Mouse (Mus musculus) c-Kit-positive CD71-negative TER-119-negative erythroid progenitor cells, embryonic 14.5 days (primary cell): ENCODE measurements around the gene Olfr209.
"Not testable (repeated sequence)": the region's sequence is repeated elsewhere in the genome, so short reads cannot be mapped to it uniquely, and the experiment has no call there.

ENCODE experiments used
- DNase-seq: peaks from one replicate; pipeline ENCODE4 v3.0.0-alpha.2; 2013; ENCODE audit warnings: low read depth

Gene Olfr209

GRCm38 (mm10) chr16:59363893-59364292 lies at the start of gene Olfr209:
Olfr209 (minus strand) TSS chr16:59363993.
- no peak for DNase-seq

- DNase-seq = no peak
Measured at GRCm38 (mm10) chr16:59413475-59413874, 49.7 kb upstream of the Olfr209 start.

- no peak for DNase-seq
Measured at GRCm38 (mm10) chr16:59409800-59410199, 46.0 kb upstream of the Olfr209 start.

- DNase-seq = no peak
Measured at GRCm38 (mm10) chr16:59409341-59409748, 45.6 kb upstream of the Olfr209 start.

- no peak for DNase-seq
Measured at GRCm38 (mm10) chr16:59407032-59407431, 43.2 kb upstream of the Olfr209 start, which contains the start of gene Gabrr3. Gabrr3 (plus strand) TSS chr16:59407332.

DNA sequence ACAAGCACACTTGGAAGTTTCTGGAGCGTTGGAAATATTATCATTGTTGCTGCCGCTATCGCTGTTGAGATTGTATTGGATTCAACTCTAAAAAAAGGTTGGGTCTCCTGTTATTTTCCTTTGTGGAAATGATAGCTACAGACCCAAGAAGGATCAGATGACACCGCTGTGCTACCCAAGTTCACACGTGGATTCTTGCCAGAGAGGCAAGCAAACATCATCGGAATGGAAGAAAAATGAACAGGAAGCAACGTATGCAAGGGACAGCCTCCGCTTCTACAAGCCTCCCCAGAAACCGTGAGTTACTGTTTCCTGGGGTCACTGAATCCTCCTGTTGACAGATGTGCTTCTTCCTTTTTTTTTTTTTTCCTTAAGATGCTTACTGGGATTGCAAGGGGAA lies 41.0 kb upstream of the Olfr209 start:
- DNase-seq = no peak

GRCm38 (mm10) chr16:59403684-59404083 lies 39.9 kb upstream of the Olfr209 start:
- DNase-seq = peak; percentile 5

DNA sequence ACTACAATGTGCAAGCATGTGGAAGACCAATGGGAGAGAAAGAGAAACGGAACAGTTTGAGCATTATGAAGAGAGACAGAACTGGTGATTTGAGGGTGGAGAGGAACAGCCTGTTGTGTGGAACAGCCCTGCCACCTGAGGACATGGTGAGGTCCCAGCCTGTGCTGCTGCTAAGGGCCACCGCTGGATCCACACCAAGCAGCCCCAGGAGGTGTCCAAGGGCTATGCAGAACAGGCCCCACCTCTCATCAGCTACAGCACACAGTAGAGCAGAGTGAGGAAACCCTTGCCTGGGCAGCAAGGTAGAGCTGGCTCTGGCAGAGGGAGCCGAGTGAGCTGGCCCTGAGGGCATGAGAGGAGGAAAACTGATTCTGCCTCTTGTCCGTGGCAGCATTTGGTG lies 38.2 kb upstream of the Olfr209 start:
- DNase-seq = no peak

DNA sequence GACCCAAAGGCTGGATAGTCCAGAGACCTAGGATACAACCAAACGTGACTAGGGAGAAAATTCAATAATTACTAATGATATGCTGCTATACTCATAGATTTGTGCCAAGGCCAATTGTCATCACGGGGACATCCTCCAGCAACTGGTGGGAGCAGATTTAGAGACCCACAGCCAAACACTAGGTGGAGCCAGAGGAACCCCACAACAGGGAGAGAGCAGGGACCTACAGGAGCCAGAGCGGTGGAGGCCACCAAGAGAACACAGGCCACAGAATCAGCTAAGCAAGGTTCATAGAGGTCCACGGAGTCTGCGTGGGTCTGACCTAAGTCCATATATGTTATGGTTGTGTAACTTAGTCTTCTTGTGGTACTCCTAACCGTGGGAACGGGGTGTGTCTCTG lies 37.3 kb upstream of the Olfr209 start:
- no peak for DNase-seq

- DNase-seq = no peak
Measured at GRCm38 (mm10) chr16:59393300-59393699, 29.5 kb upstream of the Olfr209 start.

- DNase-seq = no peak
Measured at GRCm38 (mm10) chr16:59349146-59349545, 14.6 kb downstream of the Olfr209 start, which contains the start of gene Olfr206. Olfr206 (minus strand) TSS chr16:59349246.

DNA sequence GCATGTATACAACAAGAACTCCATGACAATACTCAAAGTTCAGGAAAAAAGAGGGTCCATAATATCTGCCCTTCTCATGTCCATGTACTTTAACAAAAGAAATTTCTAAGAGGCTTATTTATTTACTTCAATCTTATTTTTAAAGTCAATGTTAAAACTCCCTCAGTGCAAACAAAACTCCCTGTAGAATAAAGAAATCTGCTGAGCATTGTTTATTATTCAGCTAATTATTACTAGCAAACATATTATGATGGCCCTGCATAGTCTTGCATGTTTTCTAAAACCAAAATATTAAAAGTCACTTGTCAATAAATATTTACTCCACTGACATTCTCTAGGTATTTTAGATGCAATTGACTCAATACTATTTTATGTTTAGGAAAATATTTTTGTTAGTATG lies 32.8 kb downstream of the Olfr209 start, which contains the start of gene Olfr205:
Olfr205 (minus strand) TSS at position 101 of the 400 bp plus-strand sequence.
- DNase-seq = no peak

GRCm38 (mm10) chr16:59323262-59323661 lies 40.5 kb downstream of the Olfr209 start:
- not testable (repeated sequence) for DNase-seq

DNA sequence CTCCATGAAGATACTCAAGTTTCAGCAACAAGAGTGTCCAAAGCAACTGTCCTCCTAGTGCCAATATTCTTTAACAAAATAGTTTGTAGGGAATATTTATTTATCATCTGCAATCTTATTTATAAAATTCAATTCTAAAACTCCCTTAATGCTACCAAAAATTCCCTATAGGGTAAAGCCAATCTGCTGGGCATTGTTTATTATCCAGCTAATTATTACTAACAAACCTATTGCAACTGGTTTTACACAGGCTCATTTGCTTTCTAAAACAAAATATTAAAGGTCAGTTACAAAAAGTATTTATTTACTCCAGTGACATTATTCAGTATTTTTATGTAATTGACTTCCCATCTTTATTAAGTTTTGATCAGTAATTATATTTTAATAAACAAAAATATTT lies 45.6 kb downstream of the Olfr209 start, which contains the start of gene Olfr204:
Olfr204 (minus strand) TSS at position 101 of the 400 bp plus-strand sequence.
- DNase-seq = no peak
